Mouse (Mus musculus): ENCODE results near the gene Tspan5.

GRCm38 (mm10) chr3:138865271-138865670 is 123.3 kb downstream of the Tspan5 start:
- no peak for TF ChIP-seq CTCF (IDR thresholded peaks at IDR 0.05; ENCODE audit: borderline replicate concordance, insufficient read depth, low read length)
- no peak for TF ChIP-seq POLR2A (IDR thresholded peaks at IDR 0.05; ENCODE audit: low read depth, low read length)
